Mouse (Mus musculus) intestine, embryonic 14.5 days (tissue): Measurements from ENCODE around the gene Vil1. TPM values are rescaled to one million over a fixed set of nuclear protein-coding genes. Genes with fewer than 3 reads are reported as not detected.

Experiments
- ATAC-seq: fragments of 200-750 bp; cut with Nextera tagmentation; replicated peaks from 2 replicates; pipeline ENCODE4 v1.8.0; 2017; ENCODE audit warnings: low read depth, moderate number of reproducible peaks, moderate TSS enrichment, moderate library complexity; ENCODE audit not compliant: low FRiP score, low TSS enrichment
- DNase-seq: peaks from one replicate; pipeline ENCODE4 v3.0.0-alpha.2; 2018; ENCODE audit warnings: low spot score
- H3K27ac ChIP-seq: fragments of 300-500 bp; sonication (generic); 2 replicates; pipeline ENCODE4 v1.5.1; 2014; ENCODE audit warnings: low read depth, mild to moderate bottlenecking, control low read depth
- H3K27me3 ChIP-seq: fragments of 300-500 bp; sonication (generic); replicated peaks from 2 replicates; pipeline ENCODE4 v1.6.1; 2014; ENCODE audit warnings: low read length, control low read depth; ENCODE audit not compliant: control insufficient read depth, insufficient read depth
- H3K36me3 ChIP-seq: fragments of 300-500 bp; sonication (generic); 2 replicates; pipeline ENCODE4 v1.6.1; 2014; ENCODE audit warnings: low read length, control low read depth; ENCODE audit not compliant: control insufficient read depth, insufficient read depth
- H3K4me1 ChIP-seq: fragments of 300-500 bp; sonication (generic); replicated peaks from 2 replicates; pipeline ENCODE4 v1.6.1; 2014; ENCODE audit warnings: low read length, control low read depth, mixed read lengths; ENCODE audit not compliant: control insufficient read depth, insufficient read depth
- H3K4me2 ChIP-seq: fragments of 300-500 bp; sonication (generic); 2 replicates; pipeline ENCODE4 v1.6.1; 2014; ENCODE audit warnings: low read length
- H3K4me3 ChIP-seq: fragments of 300-500 bp; sonication (generic); 2 replicates; pipeline ENCODE4 v1.5.1; 2014; ENCODE audit warnings: low read depth, low read length, control low read depth, mixed read lengths
- H3K9ac ChIP-seq: fragments of 300-500 bp; sonication (generic); 2 replicates; pipeline ENCODE4 v1.6.1; 2014; ENCODE audit warnings: mild to moderate bottlenecking, low read length
- H3K9me3 ChIP-seq: fragments of 300-500 bp; sonication (generic); 2 replicates; pipeline ENCODE4 v1.6.1; 2016; ENCODE audit warnings: low read length, control low read depth; ENCODE audit not compliant: control insufficient read depth
- WGBS: fragments of 180-500 bp; shearing (Covaris S2); extraction: QIAGEN DNeasy Blood & Tissue Kit; methylation state at CpG from one replicate; pipeline ENCODE4 v1.1.7; 2014; 5-methylcytosine and 5-hydroxymethylcytosine counted together
- microRNA counts: library from miRNA; unstranded; fragments of <30 nt; microRNA quantifications from one replicate; lab custom pipeline; 2016
- microRNA-seq: library from miRNA; unstranded; fragments of <30 nt; microRNA quantifications from one replicate; pipeline ENCODE4, GENCODE M21; 2016
- polyA plus RNA-seq: library from polyadenylated mRNA; unstranded; fragments of >200 nt; fragmentation: Nextera tagmentation; extraction: Ambion mirVana; gene quantifications from 2 replicates; pipeline ENCODE4 v1.2.1, GENCODE M21; 2014

Vil1 gene
- polyA plus RNA-seq, 1 experiment from 2014 or later, result 64.7 TPM

- Histone ChIP-seq H3K4me1 (no peaks in the 10 kb centered on the region; the same call in 1 of the 2 replicates), H3K9me3 (no peaks in the 10 kb centered on the region), H3K4me3 (no peak overlapping the region), H3K27me3 (no peaks in the 10 kb centered on the region), H3K27ac (no peak overlapping the region), H3K4me2 (no peak overlapping the region), H3K9ac (no peak overlapping the region), H3K36me3 (peaks cover 88% of the 10 kb centered on the region)
- ATAC-seq (0 out of 2 replicates have a peak, but pooled peaks have one; percentile 34), DNase-seq (no peak)
- 69% methylated on average over 8 of the region's 8 CpGs for WGBS
Measured at GRCm38 (mm10) chr1:74437702-74438427, 28.7 kb downstream of the Vil1 start.

GRCm38 (mm10) chr1:74439166-74439876 is 30.1 kb downstream of the Vil1 start:
- WGBS, result 89% methylated on average over 19 of the region's 19 CpGs
- Histone ChIP-seq H3K27ac (no peak overlapping the region), H3K36me3 (peaks cover 85% of the 10 kb centered on the region), H3K4me3 (no peak overlapping the region), H3K4me1 (no peaks in the 10 kb centered on the region), H3K9me3 (no peaks in the 10 kb centered on the region), H3K4me2 (no peak overlapping the region), H3K27me3 (no peaks in the 10 kb centered on the region), H3K9ac (no peak overlapping the region)
- no peak for ATAC-seq
- DNase-seq, result no peak

- WGBS, result 93% methylated on average over 2 of the region's 2 CpGs
- H3K27me3 ChIP-seq, result no peaks in the 10 kb centered on the region
- DNase-seq, result no peak
Measured at GRCm38 (mm10) chr1:74444538-74444937, 35.4 kb downstream of the Vil1 start.

GRCm38 (mm10) chr1:74452611-74453045 is 43.5 kb downstream of the Vil1 start:
- WGBS, result 50% methylated on average over 4 of the region's 4 CpGs
- no peaks in the 10 kb centered on the region for H3K9me3 ChIP-seq
- no peak overlapping the region for H3K4me2 ChIP-seq
- ATAC-seq (peak; percentile 86), DNase-seq (peak; percentile 69)
- no peak overlapping the region for H3K9ac ChIP-seq
- H3K4me3 ChIP-seq, result no peak overlapping the region
- H3K4me1 ChIP-seq, result no peaks in the 10 kb centered on the region
- H3K27me3 ChIP-seq, result no peaks in the 10 kb centered on the region
- no peak overlapping the region for H3K27ac ChIP-seq
- H3K36me3 ChIP-seq, result peaks cover 82% of the 10 kb centered on the region

More at GRCm38 (mm10) chr1:74444538-74444937, 35.4 kb downstream of the Vil1 start:
- Histone ChIP-seq H3K4me2 (no peak overlapping the region), H3K36me3 (peaks cover 74% of the 10 kb centered on the region), H3K4me3 (no peak overlapping the region), H3K27ac (no peak overlapping the region), H3K9me3 (no peaks in the 10 kb centered on the region), H3K9ac (no peak overlapping the region), H3K4me1 (no peaks in the 10 kb centered on the region)
- no peak for ATAC-seq

GRCm38 (mm10) chr1:74460273-74460672 is 51.1 kb downstream of the Vil1 start:
- H3K27me3 ChIP-seq, result no peaks in the 10 kb centered on the region
- H3K4me1 ChIP-seq, result no peaks in the 10 kb centered on the region
- H3K27ac ChIP-seq, result no peak overlapping the region
- H3K4me3 ChIP-seq, result no peak overlapping the region
- no peak for ATAC-seq
- H3K9me3 ChIP-seq, result no peaks in the 10 kb centered on the region
- 81% methylated on average over 2 of the region's 2 CpGs for WGBS
- peaks cover 85% of the 10 kb centered on the region for H3K36me3 ChIP-seq
- no peak for DNase-seq
- H3K9ac ChIP-seq, result no peak overlapping the region
- no peak overlapping the region for H3K4me2 ChIP-seq

MicroRNAs encoded within 50 kb of the gene (microRNA counts, 519-probe panel; counts per million panel counts)
- 4,358 counts per million, percentile 70 among the panel's probes with 10 or more counts for microRNA mmu-miR-26b (lab: Ali Mortazavi, UCI)

Small RNAs within 50 kb of the gene (microRNA-seq; reads per million reads assigned to microRNA genes)
- gene Mir26b, result 40,992 reads per million, percentile 99 among the genes with 10 or more reads in this experiment

Other genes starting within 250 kb of the Vil1 start
- not detected in 2 replicates for gene Cxcr1, start 214.7 kb upstream of the Vil1 start, polyA plus RNA-seq
- 436 and 457 TPM in 2 replicates for gene Arpc2, start 173.3 kb upstream of the Vil1 start, polyA plus RNA-seq
- gene Gpbar1, start 130.8 kb upstream of the Vil1 start, polyA plus RNA-seq, result 9.1 and 10.7 TPM in 2 replicates
- 252 and 269 TPM in 2 replicates for gene Aamp, start 124.6 kb upstream of the Vil1 start, polyA plus RNA-seq
- 139 and 142 TPM in 2 replicates for gene Pnkd, start 124.4 kb upstream of the Vil1 start, polyA plus RNA-seq
- gene Tmbim1, start 103.8 kb upstream of the Vil1 start, polyA plus RNA-seq, result 36.4 and 42.6 TPM in 2 replicates
- gene Catip, start 47.3 kb upstream of the Vil1 start, polyA plus RNA-seq, result 0.60 and 0.82 TPM in 2 replicates
- 5.9 and 6.6 TPM in 2 replicates for gene Slc11a1, start 34.2 kb upstream of the Vil1 start, polyA plus RNA-seq
- gene Ctdsp1, start 17.9 kb upstream of the Vil1 start, polyA plus RNA-seq, result 86.8 and 87.1 TPM in 2 replicates
- gene Cnot9, start 96.7 kb downstream of the Vil1 start, polyA plus RNA-seq, result 76.8 and 77.8 TPM in 2 replicates
- gene Plcd4, start 133.5 kb downstream of the Vil1 start, polyA plus RNA-seq, result 0.39 and 0.69 TPM in 2 replicates
- 34.8 and 40.6 TPM in 2 replicates for gene Usp37, start 134.9 kb downstream of the Vil1 start, polyA plus RNA-seq
- gene Zfp142, start 178.9 kb downstream of the Vil1 start, polyA plus RNA-seq, result 6.8 and 7.4 TPM in 2 replicates
- 20.1 and 23.4 TPM in 2 replicates for gene Bcs1l, start 178.9 kb downstream of the Vil1 start, polyA plus RNA-seq
- 7.5 and 7.9 TPM in 2 replicates for gene Rnf25, start 192.0 kb downstream of the Vil1 start, polyA plus RNA-seq
- gene Stk36, start 192.1 kb downstream of the Vil1 start, polyA plus RNA-seq, result 5.1 TPM in 2 replicates